Mouse (Mus musculus) granulocyte monocyte progenitor cell, adult 5-6 weeks (primary cell): ENCODE measurements around the gene Gm10309. TPM values are rescaled to one million over a fixed set of nuclear protein-coding genes. Genes with fewer than 3 reads are reported as not detected.

Experiments used
- ATAC-seq: replicated peaks from 2 replicates; pipeline ENCODE4 v1.8.0; 2016; ENCODE audit warnings: mild to moderate bottlenecking, moderate TSS enrichment, inconsistent platforms; ENCODE audit not compliant: poor library complexity, severe bottlenecking
- total RNA-seq, 2 experiments: library from RNA; stranded (forward) in 1 of 2; stranded (reverse) in 1 of 2; fragments of 200-712, 200-1000 nt in 1 of 2; fragments of >200 nt in 1 of 2; fragmentation: Nextera tagmentation in 1 of 2; gene quantifications; 2 replicates each; pipeline ENCODE4 v1.2.3; 2014 to 2017

Gene Gm10309
- total RNA-seq, 2 experiments from 2014 or later: not detected

DNA sequence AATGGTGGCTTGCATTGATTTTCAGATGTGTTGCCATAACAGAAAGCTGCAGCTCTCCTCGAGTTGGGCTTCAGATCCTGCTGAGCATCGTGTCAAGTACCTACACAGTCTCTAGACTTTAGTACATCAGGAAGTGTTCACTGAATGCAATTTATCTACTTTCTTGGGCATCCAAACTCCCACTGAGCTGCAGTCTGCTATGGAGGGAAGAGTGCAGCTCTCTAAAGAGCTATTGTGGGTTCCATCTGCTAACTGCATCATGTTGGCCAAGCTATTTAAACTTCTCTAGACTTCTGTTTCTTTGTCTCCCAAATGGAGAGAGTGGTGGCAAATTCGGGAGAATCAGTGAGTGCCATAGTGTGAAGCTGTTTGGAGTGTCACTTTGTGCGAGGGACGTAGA is 11.6 kb upstream of the Gm10309 start:
- ATAC-seq: no peak

DNA sequence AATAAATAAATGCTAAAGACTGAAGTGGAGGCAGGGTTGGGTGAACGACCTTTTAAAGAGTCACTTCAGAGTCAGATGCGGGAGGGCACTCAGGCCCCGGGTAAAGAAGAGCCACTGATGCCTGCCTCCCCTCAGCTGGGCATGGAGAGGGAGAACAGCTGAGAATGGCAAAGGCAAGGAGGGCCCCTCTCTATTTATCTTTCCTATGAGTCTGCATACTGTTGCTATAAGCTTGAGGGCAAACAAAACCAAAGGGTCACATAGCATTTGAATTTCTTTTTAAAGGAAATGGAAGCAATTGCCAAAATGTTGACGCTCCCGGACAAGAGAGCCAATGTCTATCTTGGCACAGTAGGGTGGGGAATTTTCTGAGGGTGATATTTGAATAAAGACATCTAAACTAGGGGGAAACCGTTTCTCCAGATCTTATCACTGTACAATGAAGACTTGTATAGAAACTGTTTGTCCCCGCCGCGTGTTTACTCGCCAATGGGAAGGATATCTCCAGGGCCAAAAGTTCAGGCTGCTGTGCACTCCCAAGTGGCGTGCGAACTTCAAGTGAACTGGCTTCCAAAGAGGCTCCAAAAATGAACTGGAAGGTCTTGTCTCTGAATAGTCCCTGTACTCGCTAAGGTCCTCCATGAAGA is 10.1 kb upstream of the Gm10309 start:
- no peak for ATAC-seq

DNA sequence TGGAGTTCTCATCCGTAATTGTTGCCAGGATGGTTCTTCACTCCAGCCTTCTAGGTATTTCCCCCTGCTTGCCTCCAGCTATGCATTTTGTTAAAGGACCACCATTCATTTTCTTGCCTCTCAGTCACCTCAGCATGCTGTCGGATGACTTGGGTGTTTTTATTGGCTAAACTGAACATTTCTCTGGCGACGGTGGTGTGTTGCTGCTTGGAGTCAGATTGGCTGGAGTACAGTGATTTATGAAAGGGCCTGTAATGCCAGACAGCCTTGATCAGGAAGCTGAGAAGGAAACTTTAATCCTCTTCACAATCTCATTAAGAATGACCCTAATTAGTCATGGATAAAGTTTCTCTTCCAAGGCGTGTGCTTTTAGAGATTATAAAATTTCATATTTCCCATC is 4.8 kb upstream of the Gm10309 start:
- no peak for ATAC-seq

DNA sequence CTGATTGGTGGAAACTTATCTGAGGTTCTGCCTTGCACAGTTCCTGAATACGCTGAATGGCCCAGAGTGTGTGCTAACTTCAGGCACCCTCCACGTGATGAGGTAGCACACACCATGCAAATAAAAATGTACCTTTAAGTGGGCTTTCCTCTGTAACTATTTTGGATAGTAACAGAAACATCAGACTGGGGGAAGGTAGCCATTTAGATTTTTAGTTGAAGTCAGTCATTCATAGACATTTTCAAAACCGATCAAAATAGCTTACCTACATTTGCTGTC is 3.1 kb upstream of the Gm10309 start:
- ATAC-seq: no peak

DNA sequence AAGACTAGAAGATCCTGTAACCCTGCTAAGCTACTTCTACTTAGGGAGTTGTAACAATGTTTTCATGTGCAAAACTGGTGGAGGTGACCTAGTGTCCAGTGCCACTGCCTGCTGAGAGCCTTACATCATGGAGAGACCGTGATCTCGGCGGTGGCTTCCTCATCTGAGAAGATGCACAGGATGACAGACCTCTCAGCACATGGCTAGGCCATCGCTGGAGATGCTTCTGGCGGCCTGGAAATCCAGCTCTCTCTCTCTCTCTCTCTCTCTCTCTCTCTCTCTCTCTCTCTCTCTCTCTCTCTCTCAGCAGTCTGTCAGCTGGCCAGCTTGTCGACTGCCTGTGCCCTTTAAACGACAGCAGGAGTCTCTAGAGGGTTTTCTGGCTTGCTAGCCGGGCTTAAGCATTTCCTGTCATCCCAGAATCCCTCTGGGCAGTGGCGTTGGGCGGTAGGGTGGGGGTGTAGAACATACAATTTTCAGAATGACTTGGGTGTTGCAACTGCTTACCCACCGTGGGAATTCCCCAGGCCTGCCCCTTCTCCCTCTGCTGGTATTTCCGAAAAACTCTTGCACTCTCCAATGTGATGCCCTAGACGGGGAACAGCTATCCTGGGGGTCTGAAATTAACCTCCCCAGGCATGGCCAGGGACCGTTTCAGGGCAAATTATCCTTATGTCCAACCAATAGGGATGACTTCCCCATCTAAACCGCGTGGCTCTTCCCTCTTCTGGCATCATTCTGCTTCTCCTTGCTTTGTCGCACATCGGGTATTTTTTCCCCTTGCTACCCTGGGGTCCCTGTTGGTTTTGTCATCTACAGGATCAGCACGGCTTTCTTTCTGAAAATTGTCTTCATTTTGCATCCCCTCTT is 2.5 kb upstream of the Gm10309 start:
- 0 out of 2 replicates have a peak, but pooled peaks have one; percentile 27 for ATAC-seq

DNA sequence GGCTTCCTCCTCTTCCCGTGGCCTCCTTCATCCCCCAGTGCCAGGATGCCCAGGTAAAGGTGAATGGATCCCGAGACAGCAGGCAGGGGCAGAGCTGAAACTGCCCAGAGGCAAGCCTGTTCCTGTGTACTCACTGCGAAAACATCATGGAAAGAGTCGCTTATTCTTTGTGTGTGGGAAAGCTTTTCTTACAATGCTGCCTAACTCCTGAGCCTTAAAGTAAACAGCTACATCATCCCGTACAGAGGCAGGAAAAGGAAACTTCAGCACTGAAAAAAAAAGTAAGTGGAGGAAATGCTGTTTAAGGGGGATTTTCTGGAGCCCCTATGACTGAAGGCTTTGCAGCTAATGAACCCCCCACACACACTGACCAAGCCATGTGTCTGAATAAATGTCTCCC is 1.8 kb upstream of the Gm10309 start:
- ATAC-seq: no peak

DNA sequence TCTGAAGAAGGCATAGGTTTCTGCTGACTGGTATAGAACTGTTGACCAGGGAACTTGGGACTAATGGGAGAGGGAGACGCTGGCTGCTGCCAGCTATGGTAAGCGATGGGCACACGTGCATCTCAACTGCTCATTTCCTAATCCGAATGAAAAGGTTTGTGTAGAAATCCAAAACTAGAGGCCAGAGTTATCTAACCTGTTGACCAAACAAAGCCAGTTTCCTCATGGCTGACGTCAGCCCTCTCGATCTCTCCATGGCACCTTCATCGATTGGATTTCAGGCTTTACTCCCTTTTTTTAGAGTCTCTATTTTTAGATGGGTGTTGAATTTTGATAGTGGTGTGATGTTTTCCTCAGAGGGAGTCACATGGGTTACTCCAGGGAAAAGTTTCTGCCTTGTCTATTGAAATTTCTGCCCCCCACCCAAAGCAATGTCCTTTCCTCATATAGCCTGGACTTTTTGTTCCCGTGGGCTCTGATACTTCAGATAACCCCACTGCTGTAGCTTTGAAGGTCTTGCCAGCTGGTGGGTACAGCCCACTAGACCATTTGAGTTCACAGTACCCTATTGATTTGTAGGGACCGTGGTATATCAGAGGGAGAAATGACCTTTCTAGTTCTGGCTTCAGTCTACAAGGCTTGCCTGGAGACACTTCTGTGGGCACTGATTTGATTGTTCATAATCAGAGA is 1.7 kb downstream of the Gm10309 start:
- no peak for ATAC-seq

DNA sequence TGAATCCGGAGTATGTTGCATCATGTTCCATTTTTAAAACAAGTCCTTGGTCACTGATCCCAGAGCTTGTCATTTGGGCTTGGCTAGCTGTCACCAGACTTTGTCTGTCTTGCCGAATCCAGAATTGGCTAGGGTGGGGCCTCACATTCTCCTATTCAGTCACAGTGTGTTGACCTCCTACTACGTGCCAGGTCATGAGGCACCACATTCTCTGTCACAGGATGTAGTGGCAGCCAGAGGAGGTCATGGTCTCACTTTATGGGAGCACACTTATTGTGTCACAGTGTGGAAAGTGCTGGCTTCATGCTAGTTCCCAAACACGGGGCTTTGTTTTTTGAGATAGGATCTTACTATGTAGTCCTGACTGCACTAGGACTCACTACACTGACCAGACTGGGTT is 3.6 kb downstream of the Gm10309 start:
- ATAC-seq: no peak

DNA sequence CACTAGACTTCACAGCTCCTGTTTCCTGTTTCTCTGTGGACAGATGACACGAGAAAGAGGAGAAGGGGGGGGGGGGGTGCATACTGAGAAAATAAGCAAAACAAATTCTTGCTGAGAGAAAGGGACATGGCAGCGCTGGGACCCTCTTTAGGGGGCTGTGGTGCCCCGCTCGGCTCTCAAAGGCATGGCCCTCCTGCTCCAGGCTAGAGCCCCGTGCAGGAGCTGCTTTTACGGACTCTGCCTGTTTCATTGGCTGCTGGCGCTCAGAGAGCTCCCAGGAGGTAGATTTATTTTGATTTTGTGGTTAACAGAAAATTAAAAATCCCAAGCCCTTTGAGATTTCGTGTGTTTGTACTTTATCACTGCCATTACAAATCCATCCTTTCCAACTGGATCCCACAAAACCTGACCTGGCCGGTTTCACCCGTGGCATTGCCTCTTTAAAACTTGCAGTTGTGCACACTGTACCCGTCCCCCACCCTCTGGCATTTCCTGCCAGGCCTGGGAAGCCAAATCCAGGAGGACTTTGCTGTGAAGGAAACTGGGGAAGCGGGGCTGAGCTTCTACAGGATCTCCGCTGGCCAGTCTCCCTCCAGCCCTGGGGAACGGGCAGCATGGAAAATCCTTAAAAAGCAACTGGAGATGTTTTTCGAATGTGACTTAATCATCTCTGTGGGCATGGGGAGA is 5.5 kb downstream of the Gm10309 start:
- no peak for ATAC-seq

DNA sequence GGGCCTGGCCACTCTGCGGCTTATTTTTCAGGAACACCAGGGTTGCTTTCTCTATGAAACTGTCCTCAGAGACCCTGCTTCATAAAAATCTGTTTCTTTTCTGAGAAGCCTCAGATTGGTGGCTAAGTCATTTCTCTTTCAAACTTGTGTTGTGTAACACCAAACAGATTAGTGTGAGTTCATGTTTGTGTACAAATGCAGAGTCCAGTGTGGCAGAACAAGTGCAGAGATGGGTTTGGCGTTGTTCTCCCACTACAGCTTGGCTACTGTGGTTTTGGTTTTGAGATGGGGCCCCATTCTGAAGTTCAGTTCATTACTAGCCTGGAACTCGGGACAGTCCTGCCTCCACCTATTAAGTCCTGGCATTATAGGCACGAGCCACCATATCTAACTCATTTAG is 7.7 kb downstream of the Gm10309 start:
- ATAC-seq: no peak

DNA sequence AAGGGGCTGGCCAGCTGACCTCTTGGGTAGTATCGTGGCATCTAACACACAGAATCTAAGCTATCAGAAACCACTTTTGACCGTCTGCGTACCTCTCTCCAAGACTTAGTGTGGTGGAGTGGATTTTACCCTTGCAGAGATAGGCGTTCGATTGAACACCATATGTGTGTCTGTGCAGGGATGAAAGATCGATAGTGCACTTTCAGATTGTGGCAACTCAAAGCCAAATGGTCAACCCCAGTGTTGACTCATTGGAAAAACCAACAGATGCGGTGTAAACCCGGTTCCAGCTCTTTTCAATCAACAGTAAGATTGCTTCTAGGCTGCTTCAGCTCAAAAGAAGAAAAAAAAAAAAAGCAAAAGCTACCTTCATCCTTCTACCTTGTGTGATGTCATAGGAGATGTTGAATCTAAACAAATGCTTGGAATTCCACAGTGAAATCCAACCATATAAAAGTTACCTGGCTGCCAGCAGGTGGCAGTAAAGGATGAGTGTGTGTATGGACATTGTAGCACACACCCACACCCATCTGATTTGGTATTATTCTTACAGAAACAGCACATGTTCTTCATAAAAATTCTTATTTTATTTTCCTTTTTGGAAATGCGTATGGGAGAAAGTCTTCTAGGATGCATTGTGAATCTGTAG is 8.8 kb downstream of the Gm10309 start:
- ATAC-seq: no peak

DNA sequence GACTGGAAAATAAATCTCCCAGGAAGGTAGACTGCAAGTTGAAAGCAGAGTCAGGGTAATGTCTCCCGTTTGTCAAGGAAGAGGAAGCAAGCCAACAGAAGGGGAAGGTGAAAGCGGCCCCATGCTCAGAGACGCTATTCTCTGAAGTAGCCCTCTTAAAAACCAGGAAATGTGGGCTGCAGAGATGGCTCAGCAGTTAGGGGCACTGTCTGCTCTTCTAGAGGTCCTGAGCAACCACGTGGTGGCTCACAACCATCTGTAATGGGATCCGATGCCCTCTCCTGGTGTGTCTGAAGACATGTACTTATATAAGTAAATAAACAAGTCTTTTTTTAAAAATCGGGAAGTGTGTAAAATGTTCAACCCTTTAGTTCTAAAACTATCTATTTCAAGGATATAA is 10.1 kb downstream of the Gm10309 start:
- ATAC-seq: peak; percentile 94

DNA sequence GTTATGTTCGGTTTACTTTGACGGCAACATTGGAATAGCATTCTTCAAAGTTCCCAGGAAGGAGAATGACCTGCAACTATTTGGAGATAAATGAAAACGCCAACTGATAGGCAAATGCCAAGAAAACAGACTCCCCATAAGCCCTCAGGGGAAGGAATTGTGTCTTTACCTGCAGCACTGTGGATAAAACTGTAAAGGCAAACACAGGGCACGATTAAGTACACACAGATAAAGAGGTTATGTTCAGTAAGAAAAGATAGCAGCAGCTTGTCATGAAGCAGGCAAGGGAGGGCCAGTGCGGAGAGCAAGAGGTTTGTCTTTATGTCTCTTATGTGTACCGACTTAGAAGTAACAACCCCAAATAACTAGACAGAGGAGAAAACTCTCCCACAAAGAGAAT is 10.5 kb downstream of the Gm10309 start:
- ATAC-seq: no peak

DNA sequence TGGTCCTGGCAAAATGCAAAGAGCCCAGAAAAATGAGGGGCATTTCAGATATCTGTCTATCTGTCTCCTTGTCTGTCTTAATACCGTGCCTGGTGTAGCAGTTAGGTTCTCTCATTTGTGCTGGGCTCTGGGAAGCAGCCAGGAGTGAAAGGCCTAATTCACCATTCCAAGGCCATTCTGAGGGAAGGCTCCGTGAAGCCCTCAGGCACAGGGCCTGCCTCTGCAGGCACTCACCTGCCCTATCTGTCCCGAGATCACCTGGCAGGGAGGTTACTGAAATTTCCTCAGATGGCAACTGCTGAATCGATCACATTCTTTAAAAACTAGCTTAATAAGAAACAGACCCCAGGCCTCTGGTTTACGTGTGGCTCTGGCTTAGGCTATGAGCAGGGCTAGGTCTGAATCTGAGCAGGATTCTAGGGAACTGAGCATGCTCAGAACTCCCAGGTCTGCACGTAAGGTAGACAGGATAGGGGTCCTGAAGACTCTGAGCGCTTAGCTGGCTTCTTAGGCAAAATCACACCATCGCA is 11.1 kb downstream of the Gm10309 start:
- no peak for ATAC-seq

DNA sequence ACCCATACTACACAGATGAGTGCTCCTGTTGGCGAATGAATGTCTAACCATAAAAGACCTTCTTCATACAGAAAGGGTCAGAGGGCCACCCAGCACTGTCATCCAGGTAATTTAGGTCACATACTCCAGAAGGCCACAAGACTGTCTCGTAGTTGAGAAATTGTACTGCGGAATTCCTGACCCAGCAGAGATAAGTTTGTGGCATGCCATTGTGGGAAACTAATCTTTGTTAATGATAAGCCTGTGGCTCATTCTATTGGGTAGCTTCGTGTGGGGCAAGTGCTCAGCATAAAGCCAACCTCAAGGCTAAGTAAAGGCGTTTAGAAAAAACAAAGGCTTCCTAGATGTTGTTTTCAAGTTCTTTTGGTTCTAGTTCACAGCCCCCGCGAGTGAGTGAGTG is 12.7 kb downstream of the Gm10309 start:
- ATAC-seq: no peak

DNA sequence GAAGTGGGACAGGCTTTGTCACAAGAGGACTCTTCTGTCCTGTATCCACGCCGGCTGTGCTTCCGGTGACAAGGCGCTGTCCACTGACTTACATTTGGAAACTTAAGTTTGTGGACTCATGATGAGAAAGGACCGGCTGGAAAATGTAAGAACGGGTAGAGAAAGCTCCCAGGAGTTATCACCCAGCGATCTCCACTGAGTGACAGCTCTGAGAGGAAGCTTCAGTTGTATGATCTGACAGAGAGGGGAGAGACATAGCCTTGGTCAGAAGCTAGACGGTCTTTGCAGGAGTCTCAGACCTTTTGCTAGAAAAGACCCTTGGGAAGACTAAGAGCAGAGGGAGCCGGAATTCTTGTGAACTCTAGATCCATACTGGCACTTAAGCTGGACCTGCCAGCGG is 15.2 kb downstream of the Gm10309 start:
- ATAC-seq: no peak

DNA sequence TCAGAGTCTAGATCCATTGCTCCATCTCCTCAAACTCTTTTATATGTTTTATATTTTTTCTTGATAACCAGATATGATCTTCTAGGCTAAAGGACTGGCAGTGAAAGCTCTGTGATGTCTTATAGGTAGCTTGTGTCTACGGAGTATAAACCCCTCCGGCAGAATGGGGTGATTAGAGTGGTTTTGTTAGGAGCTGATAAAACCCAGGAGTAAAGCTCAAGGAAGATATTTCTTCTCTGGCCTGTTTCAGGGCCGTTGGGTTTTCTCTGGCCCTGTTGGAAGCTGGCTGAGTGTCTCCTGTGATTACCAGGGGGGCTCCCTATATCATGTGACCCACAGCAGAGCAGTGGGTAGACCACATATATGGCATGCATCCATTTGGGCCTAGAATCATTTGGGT is 17.6 kb downstream of the Gm10309 start:
- no peak for ATAC-seq

DNA sequence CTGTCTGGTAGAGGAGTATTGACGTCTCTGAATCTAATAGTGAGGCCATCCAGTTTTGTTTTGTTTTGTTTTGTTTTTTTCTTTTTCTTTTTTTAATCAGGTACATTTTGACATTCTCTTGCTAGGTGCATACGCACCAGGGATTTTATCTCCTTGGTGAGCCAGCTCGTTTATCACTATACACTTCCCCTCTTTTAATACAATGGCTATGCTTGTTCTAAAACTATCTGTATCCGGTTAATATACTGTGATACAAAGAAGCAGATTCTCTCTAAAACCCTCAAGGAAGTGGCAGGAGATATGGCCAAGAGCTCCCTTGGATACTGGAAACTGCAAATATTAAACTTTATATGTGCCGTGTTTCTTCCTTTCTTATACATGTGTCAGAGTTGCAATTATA is 18.4 kb downstream of the Gm10309 start:
- no peak for ATAC-seq

DNA sequence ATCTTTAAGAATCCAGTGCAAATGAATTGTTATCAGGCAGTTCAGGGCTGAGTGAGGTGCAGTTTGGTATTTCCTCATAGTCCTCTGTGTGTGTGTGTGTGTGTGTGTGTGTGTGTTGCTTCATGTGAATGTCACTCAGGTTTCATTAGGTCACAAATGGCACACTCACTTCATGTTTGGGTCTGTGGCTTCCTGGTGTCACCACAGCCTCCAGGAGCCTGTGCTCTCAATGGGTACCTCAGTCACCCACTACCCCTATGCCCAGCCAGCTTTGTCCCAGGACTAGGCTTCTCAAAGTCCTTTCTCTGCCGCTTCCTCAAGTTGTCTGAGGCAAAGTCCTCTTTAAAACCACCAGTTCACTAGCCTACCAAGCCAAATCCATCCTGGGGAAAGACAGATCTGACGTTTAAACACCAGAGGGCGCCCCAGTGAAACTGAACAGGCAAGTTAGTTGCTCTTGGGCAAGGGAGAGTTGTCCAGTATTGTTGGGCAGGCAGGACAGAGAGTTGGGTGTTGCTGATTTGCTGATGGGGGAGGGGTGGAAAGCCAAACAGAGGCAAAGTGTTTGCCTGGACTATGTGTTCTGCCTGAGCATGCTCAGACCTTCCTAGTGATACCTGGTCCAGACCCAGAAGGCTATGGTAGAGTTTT is 20.8 kb downstream of the Gm10309 start:
- ATAC-seq: peak; percentile 92

DNA sequence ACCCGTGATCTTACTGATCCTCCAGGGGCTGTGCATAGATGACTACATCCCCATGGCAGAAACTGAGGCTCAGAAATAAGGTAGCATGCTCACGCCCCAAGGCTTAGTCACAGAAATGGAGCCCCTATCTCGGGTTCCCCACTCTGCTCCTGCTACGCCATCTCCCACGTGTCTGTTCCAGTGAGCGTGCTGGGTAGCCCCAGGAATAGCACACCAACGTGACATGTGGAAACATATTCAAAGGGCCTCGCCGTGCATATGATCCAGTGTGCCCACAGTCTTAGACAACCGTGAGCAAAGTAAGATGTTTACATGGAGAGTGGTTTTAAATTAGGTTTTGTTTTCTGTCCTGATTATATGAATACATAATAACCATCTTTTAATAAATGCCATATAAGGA is 22.4 kb downstream of the Gm10309 start:
- no peak for ATAC-seq
